In the genomic region with DNA sequence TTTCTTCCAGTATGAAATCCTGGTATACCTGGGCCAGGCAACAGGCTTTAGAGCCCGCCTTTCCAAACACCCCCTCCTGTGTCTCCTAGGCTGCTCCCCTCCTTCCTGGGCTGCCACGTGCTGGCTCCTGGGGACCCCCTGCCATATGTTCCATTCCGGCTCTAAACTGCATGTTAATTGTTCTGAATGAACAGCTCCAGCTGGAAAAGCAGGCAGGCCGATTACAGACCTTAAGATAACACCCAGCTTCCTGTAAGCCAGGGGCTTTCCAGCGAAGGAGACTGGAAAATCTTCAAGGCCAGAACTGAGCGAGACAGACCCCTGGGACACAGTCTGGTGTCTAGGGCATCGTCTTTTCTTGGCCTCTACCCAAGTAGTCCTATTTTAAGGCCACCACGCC, we compare ENCODE assay signal across 10 mouse cellular contexts.
DNase-seq lines count a peak whose midpoint lies in the region; ATAC-seq lines count a peak whose summit lies in the region.
"Had no signal": no experiment of that assay in that cellular context is flagged by ENCODE, and none has a peak within 500 bp of the region (broad histone marks: within the 10 kb centered on the region; RNA-seq: fewer than 3 reads in every experiment).

No protein-coding gene starts in this region.

- H3K9me3 ChIP-seq in forebrain, embryonic 15.5 days: no peaks in the 10 kb centered on the region
- H3K9me3 ChIP-seq in hindbrain, embryonic 11.5 days (ENCODE audit: control insufficient read depth, low read length): no peaks in the 10 kb centered on the region
- no peaks in the 10 kb centered on the region for H3K9me3 ChIP-seq in stomach, embryonic 15.5 days
- H3K9me3 ChIP-seq: liver, embryonic 13.5 days had no signal

- H3K9ac ChIP-seq in forebrain, embryonic 15.5 days (replicated peaks): no peak overlapping the region
- H3K9ac ChIP-seq in hindbrain, embryonic 11.5 days (ENCODE audit: low read depth, low read length): no peak overlapping the region
- no peak overlapping the region for H3K9ac ChIP-seq in stomach, embryonic 15.5 days
- H3K9ac ChIP-seq: liver, embryonic 13.5 days had no signal

- WGBS in forebrain, embryonic 15.5 days: 20% methylated on average over 8 of the region's 8 CpGs
- WGBS in hindbrain, embryonic 11.5 days: 47% methylated on average over 8 of the region's 8 CpGs
- WGBS in stomach, embryonic 15.5 days: 25% methylated on average over 8 of the region's 8 CpGs

- peak; percentile 72 for ATAC-seq in forebrain, embryonic 15.5 days (replicated peaks)
- ATAC-seq in hindbrain, embryonic 11.5 days (ENCODE audit: low FRiP score): peak; percentile 33; the same call in 1 of the 2 replicates
- peak; percentile 20; the same call in 1 of the 2 replicates for ATAC-seq in stomach, embryonic 15.5 days (ENCODE audit: insufficient read depth, low FRiP score, low read depth)
- ATAC-seq in activated CD4-positive, CD25-positive, alpha-beta regulatory T cell, adult 4 months: no peak

- H3K36me3 ChIP-seq in forebrain, embryonic 15.5 days: no peaks in the 10 kb centered on the region
- no peaks in the 10 kb centered on the region for H3K36me3 ChIP-seq in hindbrain, embryonic 11.5 days (ENCODE audit: control insufficient read depth, insufficient read depth, low read length)
- no peaks in the 10 kb centered on the region for H3K36me3 ChIP-seq in stomach, embryonic 15.5 days
- H3K36me3 ChIP-seq: liver, embryonic 13.5 days had no signal

- peak overlapping the region; percentile 46 for H3K27ac ChIP-seq in forebrain, embryonic 15.5 days (replicated peaks)
- H3K27ac ChIP-seq in hindbrain, embryonic 11.5 days (ENCODE audit: low read depth, low read length): no peak overlapping the region
- no peak overlapping the region for H3K27ac ChIP-seq in stomach, embryonic 15.5 days
- H3K27ac ChIP-seq: liver, embryonic 13.5 days had no signal

- H3K27me3 ChIP-seq in forebrain, embryonic 15.5 days: no peaks in the 10 kb centered on the region
- no peaks in the 10 kb centered on the region for H3K27me3 ChIP-seq in hindbrain, embryonic 11.5 days (ENCODE audit: control insufficient read depth, insufficient read depth, low read length)
- no peaks in the 10 kb centered on the region for H3K27me3 ChIP-seq in stomach, embryonic 15.5 days (replicated peaks)
- H3K27me3 ChIP-seq: liver, embryonic 13.5 days had no signal

- peak; percentile 28 for DNase-seq in ovary, adult 18-20 months (ENCODE audit: low spot score)
- DNase-seq in ovary, postnatal 36 days (ENCODE audit: low spot score): no peak
- DNase-seq in hindbrain, embryonic 11.5 days (ENCODE audit: low spot score): peak; percentile 32
- no peak for DNase-seq in spleen, postnatal 4 days (ENCODE audit: low spot score in 2 of 2)
- DNase-seq: adrenal gland, postnatal 25 days; gastrocnemius, postnatal 14 days; liver, embryonic 13.5 days had no signal

- H3K4me1 ChIP-seq in forebrain, embryonic 15.5 days: peaks cover 32% of the 10 kb centered on the region
- H3K4me1 ChIP-seq in hindbrain, embryonic 11.5 days (replicated peaks; ENCODE audit: control insufficient read depth, insufficient read depth, low read length): 0 out of 2 replicates have a peak, but pooled peaks cover 4% of the 10 kb centered on the region
- H3K4me1 ChIP-seq in stomach, embryonic 15.5 days: peaks cover 10% of the 10 kb centered on the region
- H3K4me1 ChIP-seq: liver, embryonic 13.5 days had no signal

- no peak overlapping the region for H3K4me3 ChIP-seq in forebrain, embryonic 15.5 days
- H3K4me3 ChIP-seq in hindbrain, embryonic 11.5 days (ENCODE audit: low read depth, low read length): no peak overlapping the region
- no peak overlapping the region for H3K4me3 ChIP-seq in stomach, embryonic 15.5 days (replicated peaks)
- H3K4me3 ChIP-seq: liver, embryonic 13.5 days had no signal

- H3K4me2 ChIP-seq in forebrain, embryonic 15.5 days (replicated peaks): no peak overlapping the region
- H3K4me2 ChIP-seq in hindbrain, embryonic 11.5 days (replicated peaks; ENCODE audit: low read depth, low read length): no peak overlapping the region
- H3K4me2 ChIP-seq in stomach, embryonic 15.5 days: no peak overlapping the region
- H3K4me2 ChIP-seq: liver, embryonic 13.5 days had no signal

Comparison
In these comparisons a context has a peak if more than half of its experiments do, and no peak if none do; other contexts are left out.
1. DNase-seq: peak in ovary, adult 18-20 months (single experiment) and hindbrain, embryonic 11.5 days (single experiment); none in ovary, postnatal 36 days (single experiment) and spleen, postnatal 4 days (0 of 2).